Mouse (Mus musculus): ENCODE measurements around the gene Myb.

DNA sequence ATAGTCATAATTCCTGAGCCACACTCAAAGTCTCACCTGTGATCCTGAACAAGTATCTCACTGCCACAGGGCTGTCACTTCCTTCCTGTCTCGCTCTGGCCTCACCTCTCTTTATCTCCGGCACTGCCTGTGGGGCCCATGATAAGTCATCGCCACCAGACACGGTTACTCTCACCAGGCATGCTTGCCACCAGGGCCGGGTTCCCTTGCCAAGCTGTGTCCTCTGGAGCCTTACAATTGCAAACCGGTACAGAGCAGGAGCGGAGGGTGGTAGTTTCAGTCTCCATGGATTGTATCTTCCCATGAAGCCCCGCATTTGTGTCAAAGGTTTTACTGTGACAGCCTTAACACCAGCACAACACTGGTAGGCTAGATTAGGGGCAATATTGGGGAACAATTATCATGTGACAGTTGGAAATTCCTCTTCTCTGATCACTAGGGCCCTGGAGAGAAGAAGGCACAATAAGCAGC, 35.9 kb upstream of the Myb start:
- TF ChIP-seq POLR2A (IDR thresholded peaks at IDR 0.05; ENCODE audit: low read depth, low read length) (no peak), CTCF (IDR thresholded peaks at IDR 0.05; ENCODE audit: extremely low read depth, insufficient read depth, insufficient read length, insufficient replicate concordance) (no peak)
